Mouse (Mus musculus) bone marrow, adult 2 months (tissue): ENCODE results near the gene Chst11.

Experiments
- CTCF ChIP-seq: fragments of 200-500 bp; IDR thresholded peaks from 2 replicates; pipeline ENCODE4 v1.5.1; 2011; ENCODE audit warnings: low read length, control low read depth; ENCODE audit not compliant: control insufficient read depth, insufficient read depth
- POLR2A ChIP-seq: fragments of 200-500 bp; IDR thresholded peaks from 2 replicates; pipeline ENCODE4 v1.6.1; 2011; ENCODE audit warnings: low read depth, mild to moderate bottlenecking, control low read depth, low read length, borderline replicate concordance; ENCODE audit not compliant: control insufficient read depth

- TF ChIP-seq POLR2A: no peak
- TF ChIP-seq CTCF: no peak
Observed at GRCm38 (mm10) chr10:83150587-83150986, 165.3 kb downstream of the Chst11 start.
